Mouse (Mus musculus) midbrain, embryonic 15.5 days (tissue): ENCODE measurements at regions not wholly inside any gene's neighbourhood (a gene's known extent, or its start where the extent isn't known, plus 50 kb on each side); places are given as distances from the start of the nearest gene placed in this dataset.

Experiments
- ATAC-seq: fragments of 200-750 bp; cut with Nextera tagmentation; replicated peaks from 2 replicates; pipeline ENCODE4 v1.8.0; 2017; ENCODE audit warnings: moderate TSS enrichment
- H3K27ac ChIP-seq: fragments of 300-500 bp; sonication (generic); 2 replicates; pipeline ENCODE4 v1.5.1; 2015; ENCODE audit warnings: mild to moderate bottlenecking, inconsistent platforms
- H3K27me3 ChIP-seq: fragments of 300-500 bp; sonication (generic); replicated peaks from 2 replicates; pipeline ENCODE4 v1.6.1; 2015; ENCODE audit warnings: inconsistent platforms
- H3K36me3 ChIP-seq: fragments of 300-500 bp; sonication (generic); replicated peaks from 2 replicates; pipeline ENCODE4 v1.6.1; 2015; ENCODE audit warnings: inconsistent platforms
- H3K4me1 ChIP-seq: fragments of 300-500 bp; sonication (generic); 2 replicates; pipeline ENCODE4 v1.6.1; 2015; ENCODE audit warnings: inconsistent platforms
- H3K4me2 ChIP-seq: fragments of 300-500 bp; sonication (generic); 2 replicates; pipeline ENCODE4 v1.6.1; 2015; ENCODE audit warnings: inconsistent platforms, mild to moderate bottlenecking, moderate library complexity
- H3K4me3 ChIP-seq: fragments of 300-500 bp; sonication (generic); 2 replicates; pipeline ENCODE4 v1.5.1; 2015; ENCODE audit warnings: mild to moderate bottlenecking, inconsistent platforms
- H3K9ac ChIP-seq: fragments of 300-500 bp; sonication (generic); 2 replicates; pipeline ENCODE4 v1.6.1; 2015; ENCODE audit warnings: mild to moderate bottlenecking, inconsistent platforms
- H3K9me3 ChIP-seq: fragments of 300-500 bp; sonication (generic); 2 replicates; pipeline ENCODE4 v1.6.1; 2016; ENCODE audit warnings: inconsistent platforms
- WGBS: fragments of 180-500 bp; shearing (Covaris S2); methylation state at CpG from one replicate; pipeline ENCODE4 v1.1.7; 2015; ENCODE audit warnings: mixed read lengths; 5-methylcytosine and 5-hydroxymethylcytosine counted together

DNA sequence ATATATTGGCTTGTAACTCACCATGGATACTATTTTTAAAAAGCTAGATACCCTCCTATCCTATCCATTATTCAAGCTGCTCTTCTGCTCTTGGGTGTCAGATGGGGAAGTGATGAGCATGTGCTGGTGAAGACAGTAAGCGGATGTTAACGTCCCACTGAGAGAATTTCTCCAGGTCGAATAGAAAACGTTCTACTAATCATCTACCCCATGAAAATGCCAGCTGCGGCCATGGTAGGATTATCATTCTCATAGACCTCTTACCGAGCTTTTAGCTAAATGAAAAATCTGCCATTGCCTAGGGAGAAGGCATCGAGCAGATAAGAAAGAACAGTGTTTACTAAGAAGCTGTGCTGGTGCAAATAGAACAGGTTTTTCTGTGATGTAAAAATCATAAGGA is 1685.6 kb upstream of the Zeb2 start:
- Histone ChIP-seq H3K4me3 (no peak overlapping the region), H3K27ac (no peak overlapping the region), H3K9me3 (no peaks in the 10 kb centered on the region), H3K4me2 (peak overlapping the region; percentile 38), H3K36me3 (no peaks in the 10 kb centered on the region), H3K27me3 (no peaks in the 10 kb centered on the region), H3K9ac (no peak overlapping the region), H3K4me1 (peaks cover 5% of the 10 kb centered on the region; the same call in 1 of the 2 replicates)
- peak; percentile 70 for ATAC-seq
- 20% methylated on average over 7 of the region's 7 CpGs for WGBS
